Mouse (Mus musculus): ENCODE data around the gene Stat3. TPM values are rescaled to one million over a fixed set of nuclear protein-coding genes. Genes with fewer than 3 reads are reported as not detected.
A peak's percentile ranks its signal among the peaks of the same experiment; 100 is the strongest.

Stat3 gene
- total and polyA plus RNA-seq, 3 experiments, result 25.7 to 249 (median 64.7) TPM

- TF ChIP-seq TAL1 (IDR thresholded peaks at IDR 0.05; ENCODE audit: low read length) (no peak), ZMIZ1 (IDR thresholded peaks at IDR 0.05; ENCODE audit: low read depth, low read length) (no peak), HCFC1 (IDR thresholded peaks at IDR 0.05; ENCODE audit: low read depth, low read length) (0 out of 2 replicates have a peak, but pooled peaks have one; percentile 39), JUND (IDR thresholded peaks at IDR 0.05; ENCODE audit: low read depth, low read length) (0 out of 2 replicates have a peak, but pooled peaks have one; percentile 55), ETS1 (IDR thresholded peaks at IDR 0.05; ENCODE audit: low read depth, low read length) (peak; percentile 34; the same call in 1 of the 2 replicates), SMC3 (IDR thresholded peaks at IDR 0.05; ENCODE audit: low read depth, low read length) (peak; percentile 98), MYB (IDR thresholded peaks at IDR 0.05; ENCODE audit: low read depth, low read length) (no peak), MAZ (IDR thresholded peaks at IDR 0.05; ENCODE audit: low read depth, low read length) (peak; percentile 77; the same call in 1 of the 2 replicates), ZKSCAN1 (IDR thresholded peaks at IDR 0.05; ENCODE audit: low read depth, low read length) (peak; percentile 52; the same call in 1 of the 2 replicates)
Observed at GRCm38 (mm10) chr11:100983125-100983777, 43.9 kb upstream of the Stat3 start (continued).

- Histone ChIP-seq H3K9ac (ENCODE audit: control insufficient read depth, low read depth, low read length, poor library complexity, severe bottlenecking) (no peak overlapping the region), H3K79me2 (ENCODE audit: control insufficient read depth, insufficient read depth, low read length, poor library complexity) (no peaks in the 10 kb centered on the region), H3K4me1 (ENCODE audit: control insufficient read depth in 1 of 2, insufficient read depth in 2 of 2, low read length in 2 of 2) (peaks cover 4 to 11% of the 10 kb centered on the region in 2 experiments; a peak in 3 of 4 replicates), H3K36me3 (ENCODE audit: control insufficient read depth in 1 of 2, insufficient read depth in 2 of 2, low read length in 2 of 2) (peaks cover 0 to 4% of the 10 kb centered on the region in 2 experiments; a peak in 1 of 4 replicates), H3K27ac (ENCODE audit: control insufficient read depth, low read depth, low read length) (no peak overlapping the region), H3K4me3 (ENCODE audit: control insufficient read depth in 1 of 2, insufficient read depth in 1 of 2, low read depth in 2 of 2, low read length in 2 of 2) (no peak overlapping the region), H3K27me3 (ENCODE audit: control insufficient read depth in 1 of 2, insufficient read depth in 2 of 2, low read length in 2 of 2) (peaks cover 5% of the 10 kb centered on the region in 2 experiments; a peak in 3 of 4 replicates), H3K9me3 (replicated peaks; ENCODE audit: insufficient read depth, low read length) (no peaks in the 10 kb centered on the region)
- peak; percentile 49 for DNase-seq (ENCODE audit: low read depth, low spot score)
- TF ChIP-seq MAFK (IDR thresholded peaks at IDR 0.05; ENCODE audit: borderline replicate concordance, low read depth, low read length), result no peak
- no peak for TF ChIP-seq MAX (IDR thresholded peaks at IDR 0.05; ENCODE audit: low read length)
- TF ChIP-seq ZKSCAN1 (IDR thresholded peaks at IDR 0.05; ENCODE audit: low read depth, low read length), result no peak
- TF ChIP-seq ZC3H11A (IDR thresholded peaks at IDR 0.05; ENCODE audit: low read depth, low read length), result peak; percentile 31
- TF ChIP-seq GABPA (IDR thresholded peaks at IDR 0.05; ENCODE audit: low read depth, low read length), result no peak
- TF ChIP-seq NRF1 (IDR thresholded peaks at IDR 0.05; ENCODE audit: insufficient read depth, low read depth, low read length, poor library complexity, severe bottlenecking), result no peak
- TF ChIP-seq TAL1 (IDR thresholded peaks at IDR 0.05; ENCODE audit: low read length), result no peak
- peak; percentile 97 for TF ChIP-seq ZNF384 (IDR thresholded peaks at IDR 0.05; ENCODE audit: low read depth, low read length)
- no peak for TF ChIP-seq UBTF (IDR thresholded peaks at IDR 0.05; ENCODE audit: borderline replicate concordance, insufficient read depth, low read depth, low read length)
- TF ChIP-seq SMC3 (IDR thresholded peaks at IDR 0.05; ENCODE audit: low read depth, low read length), result peak; percentile 60
- TF ChIP-seq BHLHE40 (IDR thresholded peaks at IDR 0.05; ENCODE audit: borderline replicate concordance, low read depth, low read length), result no peak
- peak in 2 of 3 experiments; percentile 39 to 61; a peak in 4 of 6 replicates for TF ChIP-seq CTCF (IDR thresholded peaks at IDR 0.05 in 2 of 3, conservative IDR thresholded peaks at IDR 0.05 in 1 of 3; ENCODE audit: control insufficient read depth in 1 of 3, insufficient read depth in 1 of 3, low read depth in 2 of 3, low read length in 3 of 3, poor library complexity in 1 of 3, severe bottlenecking in 1 of 3)
- TF ChIP-seq TCF12 (IDR thresholded peaks at IDR 0.05; ENCODE audit: low read depth, low read length), result no peak
- TF ChIP-seq NELFE (IDR thresholded peaks at IDR 0.05; ENCODE audit: low read depth, low read length), result no peak
- TF ChIP-seq RAD21 (IDR thresholded peaks at IDR 0.05; ENCODE audit: low read depth, low read length), result peak; percentile 61
Observed at GRCm38 (mm10) chr11:100982087-100982486, 42.7 kb upstream of the Stat3 start.

Measured in MEL (cell line).